Mouse (Mus musculus) spleen, postnatal 36 days (tissue): Measurements from ENCODE around the gene Bicdl1.
"Not testable (repeated sequence)": the region's sequence is repeated elsewhere in the genome, so short reads cannot be mapped to it uniquely, and the experiment has no call there.

Source experiments
- DNase-seq, 2 experiments: peaks; one replicate each; pipeline ENCODE4 v3.0.0; 2022; ENCODE audit warnings: low spot score in 2 of 2, mixed read lengths in 1 of 2

Bicdl1 gene

GRCm38 (mm10) chr5:115731001-115731731 lies at the start of gene Bicdl1:
Gene Bicdl1, minus strand, starts transcription at chr5:115731621.
- peak; percentile 42 to 50 for DNase-seq

- DNase-seq, result no peak
Observed at GRCm38 (mm10) chr5:115776911-115777310, 45.5 kb upstream of the Bicdl1 start.

- DNase-seq, result no peak
Observed at GRCm38 (mm10) chr5:115775350-115775749, 43.9 kb upstream of the Bicdl1 start.

DNA sequence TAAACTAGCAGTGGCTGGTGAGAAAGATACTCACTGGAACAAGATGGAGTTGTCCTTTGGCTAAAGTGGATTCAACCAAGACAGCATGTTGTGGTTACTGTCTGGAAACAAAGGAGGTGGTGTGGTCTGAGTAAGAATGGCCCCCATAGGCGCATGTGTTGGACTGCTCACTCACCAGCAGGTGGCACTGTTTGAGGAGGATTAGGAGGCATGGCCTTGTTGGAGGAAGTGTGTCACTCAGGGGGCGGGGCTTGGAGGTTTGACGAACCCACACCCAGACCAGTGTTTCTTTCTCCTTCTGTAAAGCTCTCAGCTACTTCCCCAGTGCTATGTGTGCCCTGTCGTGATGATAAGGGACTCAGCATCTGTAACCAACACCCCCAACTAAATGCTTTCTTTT lies 38.6 kb upstream of the Bicdl1 start:
- no peak for DNase-seq

- no peak for DNase-seq
Observed at GRCm38 (mm10) chr5:115769116-115769515, 37.7 kb upstream of the Bicdl1 start.

DNA sequence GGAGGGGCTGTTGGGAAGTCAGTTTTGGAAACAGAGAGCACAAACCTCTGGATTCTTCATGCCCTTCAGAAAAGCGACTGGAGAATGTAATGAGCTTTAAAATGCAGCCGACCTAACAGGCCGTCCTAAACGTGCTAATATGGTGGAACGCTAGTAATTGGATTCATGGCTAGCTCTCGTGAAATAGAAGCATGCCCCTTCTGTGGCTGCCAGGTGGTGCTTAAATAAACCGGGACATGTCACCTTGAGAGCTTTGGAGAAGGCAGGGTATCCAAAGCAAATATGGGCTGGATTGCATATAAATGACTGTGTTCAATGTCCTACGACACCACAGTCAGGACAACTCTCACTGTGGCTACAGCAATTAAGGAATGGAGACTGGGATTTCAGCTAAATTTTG lies 35.4 kb upstream of the Bicdl1 start:
- no peak for DNase-seq

DNA sequence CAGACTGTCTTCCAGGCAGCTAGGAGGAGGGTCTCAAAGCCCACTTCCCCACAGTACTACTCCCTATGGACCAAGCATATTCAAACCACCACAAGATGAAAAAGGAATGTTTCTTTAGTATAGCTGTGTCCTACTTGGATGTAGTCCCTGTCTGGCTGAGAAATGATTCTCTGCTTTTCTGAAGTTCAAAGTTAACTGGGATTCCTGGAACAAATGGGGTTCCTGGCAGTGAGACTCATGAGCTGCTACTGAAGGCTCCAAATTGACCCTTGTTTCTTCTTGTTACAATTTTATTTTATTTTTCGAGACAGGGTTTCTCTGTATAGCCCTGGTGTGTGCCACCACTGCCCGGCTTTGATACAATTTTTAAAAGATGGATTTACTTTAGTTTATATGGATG lies 32.6 kb upstream of the Bicdl1 start:
- no peak for DNase-seq

GRCm38 (mm10) chr5:115760903-115761302 lies 29.5 kb upstream of the Bicdl1 start:
- DNase-seq, result peak in 1 of 2 experiments; percentile 1

- no peak for DNase-seq
Observed at GRCm38 (mm10) chr5:115758431-115759180, 27.2 kb upstream of the Bicdl1 start.

DNA sequence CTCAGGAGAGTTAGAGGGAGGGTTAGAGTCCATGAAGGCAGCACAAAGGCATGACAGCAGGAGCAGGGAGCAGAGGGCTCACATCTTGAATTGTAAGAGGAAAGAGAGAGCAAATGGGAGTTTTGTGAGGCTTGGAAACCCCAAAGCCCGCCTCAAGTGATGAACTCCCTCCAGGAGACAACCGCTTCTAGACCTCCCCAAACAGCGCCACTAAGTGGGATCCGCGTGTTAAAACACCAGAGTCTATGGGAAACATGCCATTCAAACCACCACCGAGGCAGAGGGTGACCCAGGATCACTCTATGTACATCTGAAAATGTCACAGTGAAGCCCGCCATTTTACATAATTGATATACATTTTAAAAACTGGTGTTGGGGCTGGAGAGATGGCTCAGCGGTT lies 26.1 kb upstream of the Bicdl1 start:
- DNase-seq, result no peak

DNA sequence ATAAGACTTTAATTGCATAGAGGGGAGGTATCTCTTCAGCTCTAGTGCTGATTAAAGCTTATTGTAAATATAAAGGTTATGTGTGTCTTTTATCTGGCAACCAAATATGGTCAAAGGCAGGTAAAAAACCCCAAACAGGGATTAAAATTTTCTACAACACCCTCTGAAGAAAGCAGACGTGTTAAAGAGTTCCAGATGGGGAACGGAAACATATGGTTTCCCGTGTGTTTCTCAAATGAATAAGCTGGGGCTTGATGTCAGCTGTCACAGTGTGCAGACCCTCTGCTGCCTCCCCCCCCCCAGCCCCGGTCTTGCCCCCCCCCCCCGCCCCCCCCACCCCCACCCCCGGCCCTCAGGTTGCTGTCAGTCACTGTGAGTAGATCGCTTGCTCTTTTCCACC lies 24.1 kb upstream of the Bicdl1 start:
- DNase-seq, result no peak

GRCm38 (mm10) chr5:115754831-115755230 lies 23.4 kb upstream of the Bicdl1 start:
- DNase-seq, result peak; percentile 28 to 29

DNA sequence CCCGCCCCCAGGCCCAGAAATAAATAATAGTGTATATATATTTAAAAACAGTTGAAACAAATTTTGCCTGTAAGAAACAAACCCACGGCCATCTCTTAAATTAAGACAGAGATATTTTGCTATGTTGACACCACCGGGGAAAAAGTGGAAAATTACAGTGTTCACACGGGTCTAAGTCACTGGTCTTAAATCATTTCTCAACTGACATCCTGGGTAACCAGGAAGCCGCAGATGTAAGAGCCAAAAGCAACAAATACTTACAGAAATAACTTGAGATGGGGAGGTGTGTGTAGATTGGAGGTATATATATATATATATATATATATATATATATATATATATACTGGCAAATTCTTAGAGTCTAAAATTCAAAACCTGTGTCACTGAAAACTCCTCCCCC lies 21.5 kb upstream of the Bicdl1 start:
- no peak for DNase-seq

DNA sequence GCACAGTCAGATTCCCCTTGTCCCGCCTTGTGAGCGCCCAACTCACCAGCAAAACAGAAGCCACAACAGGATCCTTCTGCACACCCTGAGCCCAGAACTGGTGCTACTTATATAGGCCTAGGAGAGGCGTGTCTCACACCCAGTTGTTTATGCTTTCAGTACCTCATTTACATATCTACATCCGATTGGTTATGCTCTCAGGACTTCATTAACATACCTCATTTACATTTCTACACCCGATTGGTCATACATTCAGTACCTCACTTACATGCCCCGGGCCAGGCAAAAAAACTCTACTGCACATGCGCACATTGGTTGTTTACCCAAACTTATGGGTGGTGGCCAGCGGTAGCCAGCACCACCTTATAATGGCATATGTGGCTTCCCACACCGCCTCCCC lies 20.5 kb upstream of the Bicdl1 start:
- not testable (repeated sequence) for DNase-seq

DNA sequence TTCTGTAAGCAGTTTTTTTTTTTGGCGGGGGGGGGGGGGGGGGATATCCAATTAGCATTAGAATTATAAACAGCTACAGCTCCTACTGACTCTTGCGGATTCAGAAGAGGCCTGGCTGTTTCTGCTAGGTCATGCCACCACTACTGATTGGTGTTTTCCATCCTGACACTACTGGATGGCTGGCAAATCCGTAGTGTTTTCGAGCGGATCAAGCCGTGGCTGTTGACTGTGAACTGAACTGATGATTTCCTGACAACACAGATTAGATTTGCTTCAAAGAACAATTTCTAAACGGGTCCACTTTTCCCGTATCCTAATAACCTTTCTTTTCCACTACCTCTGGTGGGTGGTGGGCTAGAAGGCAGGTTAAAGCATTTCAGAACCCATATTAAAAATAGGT lies 16.9 kb upstream of the Bicdl1 start:
- DNase-seq, result no peak

DNA sequence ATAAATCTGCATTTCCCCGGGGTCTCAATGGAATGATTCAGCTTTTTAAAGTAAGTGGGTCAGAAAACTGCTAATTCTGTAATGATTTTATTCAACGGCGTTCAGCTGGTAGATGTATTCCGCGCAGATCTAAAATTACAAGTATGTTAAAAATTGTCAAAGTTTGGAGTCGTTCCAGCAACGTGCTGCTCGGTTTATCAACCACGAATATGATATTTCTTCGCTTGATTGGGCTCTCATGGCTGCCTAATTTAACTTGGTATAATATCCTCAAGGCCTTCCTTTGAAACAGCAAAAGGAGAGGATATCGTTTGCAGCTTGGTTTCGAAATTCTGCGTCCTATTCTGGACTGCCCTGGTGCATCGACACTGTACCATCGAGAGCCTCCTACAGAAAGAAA lies 13.9 kb upstream of the Bicdl1 start:
- DNase-seq, result no peak

GRCm38 (mm10) chr5:115738032-115738431 lies 6.6 kb upstream of the Bicdl1 start:
- no peak for DNase-seq

DNA sequence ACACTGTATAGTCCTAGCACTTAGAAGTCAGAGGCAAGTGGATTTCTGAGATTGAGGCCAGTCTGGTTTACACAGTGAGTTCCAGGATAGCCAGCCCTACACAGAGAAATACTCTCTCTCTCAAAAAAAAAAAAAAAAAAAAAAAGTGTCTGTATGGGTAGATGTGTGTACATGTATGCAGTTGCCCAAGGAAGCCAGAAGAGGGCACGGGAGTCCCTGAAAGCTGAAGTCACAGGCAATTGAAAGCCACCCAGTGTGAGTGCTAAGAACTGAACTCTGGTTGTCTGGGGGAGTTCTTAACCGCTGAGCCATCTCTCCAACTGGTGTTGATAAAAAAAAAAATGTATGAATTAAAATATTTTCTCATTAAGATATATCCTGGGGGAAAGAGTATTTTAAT lies 3.1 kb upstream of the Bicdl1 start:
- DNase-seq, result no peak

DNA sequence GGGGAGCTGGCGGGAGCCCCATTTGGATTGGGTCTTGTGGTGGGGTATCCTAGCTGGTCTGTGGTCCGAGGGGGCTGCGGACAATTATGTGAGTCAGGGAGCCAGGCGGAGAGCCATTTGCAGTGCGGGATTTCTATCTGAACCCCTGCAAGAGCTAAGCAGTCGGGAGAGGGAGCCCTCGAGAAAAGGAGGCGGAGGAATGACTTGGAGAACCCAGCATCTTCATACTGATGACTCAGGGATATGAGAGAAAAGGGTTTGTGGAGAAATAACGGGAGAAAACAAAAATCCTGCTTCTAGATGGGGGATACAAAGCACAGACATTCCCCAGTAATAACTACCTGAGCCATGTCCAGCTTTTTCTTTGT lies 1.4 kb upstream of the Bicdl1 start:
- DNase-seq, result no peak

DNA sequence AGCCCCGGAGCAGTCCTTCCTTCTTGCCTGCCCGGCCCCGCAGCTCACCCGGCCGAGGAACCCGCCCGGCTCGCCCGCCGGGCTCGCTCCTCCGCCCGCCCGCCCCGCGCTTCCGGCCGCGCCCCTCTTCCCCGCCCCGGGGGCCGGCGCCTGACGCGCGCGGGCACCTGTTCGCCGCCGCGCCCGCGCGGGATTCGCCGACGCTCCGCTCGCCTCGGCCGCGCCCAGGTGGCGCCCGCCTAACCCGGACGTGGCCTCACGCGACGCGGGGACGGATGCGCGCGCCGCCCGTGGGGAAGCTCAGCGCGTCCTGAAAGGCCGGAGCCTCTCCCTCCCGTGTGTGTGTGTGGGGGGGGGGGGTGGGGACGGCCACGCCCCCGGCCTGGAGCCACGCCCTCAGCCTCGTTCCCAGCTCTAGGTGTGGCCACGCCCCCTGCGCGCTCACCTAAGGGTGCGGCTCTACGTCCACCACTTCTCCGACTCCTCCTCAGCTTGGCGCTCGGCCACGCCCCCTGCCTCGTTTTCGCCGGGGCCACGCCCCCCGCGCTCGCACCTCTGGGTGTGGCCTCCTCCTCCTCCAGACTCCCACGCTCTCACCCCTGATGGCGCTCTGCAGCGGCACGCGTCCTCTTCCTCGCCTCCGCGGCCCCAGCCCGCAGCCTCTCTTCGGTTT lies 891 bp upstream of the Bicdl1 start:
- DNase-seq, result peak; percentile 87

- DNase-seq, result no peak
Observed at GRCm38 (mm10) chr5:115731732-115732175, 333 bp upstream of the Bicdl1 start.

GRCm38 (mm10) chr5:115730314-115730713 lies 1.1 kb downstream of the Bicdl1 start:
- DNase-seq, result no peak

GRCm38 (mm10) chr5:115726581-115726980 lies 4.8 kb downstream of the Bicdl1 start:
- DNase-seq, result no peak
